Mouse (Mus musculus): ENCODE data around the gene Fgfbp1.

Gene Fgfbp1

GRCm38 (mm10) chr5:43933269-43933668 is 48.3 kb downstream of the Fgfbp1 start:
- no peak for DNase-seq (ENCODE audit: extremely low read depth, low read depth)
